Mouse (Mus musculus): ENCODE measurements at regions not wholly inside any gene's neighbourhood (a gene's known extent, or its start where the extent isn't known, plus 50 kb on each side); places are given as distances from the start of the nearest gene placed in this dataset.

DNA sequence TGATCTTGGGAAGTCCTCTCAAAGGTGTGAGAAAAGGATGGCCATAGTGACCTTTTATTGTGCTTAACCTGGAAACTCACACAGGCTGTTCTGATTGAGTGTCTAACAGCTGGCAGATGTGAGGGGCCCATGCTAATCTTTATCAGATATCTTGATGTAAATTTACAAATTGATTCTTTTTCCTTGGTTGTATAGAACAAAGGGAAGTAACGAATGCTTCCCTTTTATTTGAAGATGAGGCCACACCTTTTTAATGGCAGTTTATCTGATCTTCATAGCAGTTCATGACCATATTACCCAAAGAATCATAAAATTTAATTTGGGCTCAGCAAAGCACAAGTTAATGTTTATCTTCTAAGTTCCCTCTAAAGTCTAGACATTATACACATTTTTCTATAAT is 926.7 kb downstream of the Car8 start:
- Histone ChIP-seq H3K4me1 (replicated peaks; ENCODE audit: control insufficient read depth, insufficient read depth, low read length) (no peaks in the 10 kb centered on the region), H3K36me3 (ENCODE audit: control insufficient read depth, insufficient read depth, low read length) (no peaks in the 10 kb centered on the region), H3K9me3 (ENCODE audit: control insufficient read depth, low read length) (no peaks in the 10 kb centered on the region), H3K4me3 (ENCODE audit: low read depth, low read length) (no peak overlapping the region), H3K9ac (ENCODE audit: low read length) (no peak overlapping the region), H3K27ac (ENCODE audit: low read depth, low read length) (no peak overlapping the region), H3K27me3 (ENCODE audit: control insufficient read depth, insufficient read depth, low read length) (no peaks in the 10 kb centered on the region), H3K4me2 (ENCODE audit: low read depth, low read length, severe bottlenecking) (no peak overlapping the region)
- ATAC-seq (replicated peaks; ENCODE audit: low FRiP score), result no peak
- no peak for DNase-seq (ENCODE audit: low spot score)
- WGBS, result 96% methylated on average over 1 of the region's 1 CpGs

DNA sequence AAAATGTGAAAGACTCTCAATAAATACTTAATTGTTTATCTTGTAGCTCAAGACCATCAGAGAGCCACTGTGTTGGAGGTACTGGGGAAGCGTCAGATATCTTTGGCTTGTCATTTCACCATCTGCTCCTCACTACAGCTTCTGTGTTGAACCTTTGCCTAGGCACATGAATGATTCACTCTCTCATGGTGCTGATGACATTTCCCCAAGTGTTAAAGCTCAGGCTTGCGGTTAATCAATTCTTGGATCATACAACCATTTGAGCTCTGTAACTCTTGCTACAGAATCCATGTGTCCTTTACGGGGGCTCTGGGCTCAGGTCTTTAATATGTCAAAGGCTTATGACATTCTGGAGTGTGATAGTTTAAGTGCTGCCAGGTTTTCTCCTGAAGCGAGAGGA is 969.8 kb downstream of the Car8 start:
- no peak overlapping the region for H3K4me3 ChIP-seq (ENCODE audit: low read depth, low read length)
- ATAC-seq (replicated peaks; ENCODE audit: low FRiP score), result no peak
- H3K36me3 ChIP-seq (ENCODE audit: control insufficient read depth, insufficient read depth, low read length), result no peaks in the 10 kb centered on the region
- no peaks in the 10 kb centered on the region for H3K4me1 ChIP-seq (replicated peaks; ENCODE audit: control insufficient read depth, insufficient read depth, low read length)
- no peak overlapping the region for H3K4me2 ChIP-seq (ENCODE audit: low read depth, low read length, severe bottlenecking)
- H3K27me3 ChIP-seq (ENCODE audit: control insufficient read depth, insufficient read depth, low read length), result no peaks in the 10 kb centered on the region
- H3K27ac ChIP-seq (ENCODE audit: low read depth, low read length), result no peak overlapping the region
- no peak overlapping the region for H3K9ac ChIP-seq (ENCODE audit: low read length)
- no peak for DNase-seq (ENCODE audit: low spot score)
- H3K9me3 ChIP-seq (ENCODE audit: control insufficient read depth, low read length), result no peaks in the 10 kb centered on the region
- WGBS, result 88% methylated on average over 4 of the region's 4 CpGs

DNA sequence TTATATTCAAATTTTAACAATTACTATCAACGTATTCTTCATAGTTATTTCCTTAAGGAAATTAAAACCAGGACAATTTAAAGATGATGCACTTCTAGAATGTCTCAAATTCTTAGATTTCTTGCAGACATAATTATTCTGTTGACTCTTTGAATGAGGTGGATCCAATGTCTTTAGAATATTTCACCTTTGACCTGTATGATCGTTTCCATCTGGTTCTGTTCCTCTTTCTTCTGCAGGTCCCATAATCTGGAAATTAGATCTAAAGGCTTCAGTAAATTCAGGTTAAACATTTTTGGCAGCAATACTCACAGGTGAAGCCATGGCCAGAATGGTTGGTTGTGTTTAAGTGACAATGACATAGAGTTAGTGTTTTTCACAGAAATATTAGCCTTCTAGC is 982.4 kb downstream of the Car8 start:
- Histone ChIP-seq H3K4me1 (replicated peaks; ENCODE audit: control insufficient read depth, insufficient read depth, low read length) (no peaks in the 10 kb centered on the region), H3K36me3 (ENCODE audit: control insufficient read depth, insufficient read depth, low read length) (no peaks in the 10 kb centered on the region), H3K9ac (ENCODE audit: low read length) (no peak overlapping the region), H3K4me3 (ENCODE audit: low read depth, low read length) (no peak overlapping the region), H3K4me2 (ENCODE audit: low read depth, low read length, severe bottlenecking) (no peak overlapping the region), H3K9me3 (ENCODE audit: control insufficient read depth, low read length) (no peaks in the 10 kb centered on the region), H3K27me3 (ENCODE audit: control insufficient read depth, insufficient read depth, low read length) (no peaks in the 10 kb centered on the region), H3K27ac (ENCODE audit: low read depth, low read length) (no peak overlapping the region)
- DNase-seq (ENCODE audit: low spot score) (no peak), ATAC-seq (replicated peaks; ENCODE audit: low FRiP score) (no peak)
- WGBS, result 81% methylated on average over 2 of the region's 2 CpGs

DNA sequence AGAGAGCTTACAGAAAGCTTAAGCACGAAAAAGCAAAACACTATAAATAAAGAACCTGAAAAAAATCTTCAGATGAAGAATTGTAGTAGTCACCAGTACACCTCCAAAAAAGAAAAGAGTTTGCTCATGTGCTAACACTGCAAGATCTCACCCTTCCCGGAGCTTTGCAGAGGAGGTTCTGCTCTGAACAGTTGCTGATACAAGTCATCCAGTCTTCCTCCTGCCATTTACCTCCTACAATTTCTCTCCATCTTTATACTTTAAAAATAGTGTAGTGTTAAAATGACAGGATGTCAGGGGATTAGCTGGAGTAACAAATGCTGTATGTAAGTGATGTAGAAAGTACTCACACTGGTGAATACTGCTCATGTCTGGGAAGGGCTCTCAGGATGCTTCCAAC is 985.2 kb downstream of the Car8 start:
- no peak overlapping the region for H3K4me3 ChIP-seq (ENCODE audit: low read depth, low read length)
- no peaks in the 10 kb centered on the region for H3K27me3 ChIP-seq (ENCODE audit: control insufficient read depth, insufficient read depth, low read length)
- H3K36me3 ChIP-seq (ENCODE audit: control insufficient read depth, insufficient read depth, low read length), result no peaks in the 10 kb centered on the region
- no peaks in the 10 kb centered on the region for H3K4me1 ChIP-seq (replicated peaks; ENCODE audit: control insufficient read depth, insufficient read depth, low read length)
- ATAC-seq (replicated peaks; ENCODE audit: low FRiP score) (no peak), DNase-seq (ENCODE audit: low spot score) (no peak)
- H3K4me2 ChIP-seq (ENCODE audit: low read depth, low read length, severe bottlenecking), result no peak overlapping the region
- no peak overlapping the region for H3K27ac ChIP-seq (ENCODE audit: low read depth, low read length)
- no peaks in the 10 kb centered on the region for H3K9me3 ChIP-seq (ENCODE audit: control insufficient read depth, low read length)
- 91% methylated on average over 2 of the region's 2 CpGs for WGBS
- no peak overlapping the region for H3K9ac ChIP-seq (ENCODE audit: low read length)

DNA sequence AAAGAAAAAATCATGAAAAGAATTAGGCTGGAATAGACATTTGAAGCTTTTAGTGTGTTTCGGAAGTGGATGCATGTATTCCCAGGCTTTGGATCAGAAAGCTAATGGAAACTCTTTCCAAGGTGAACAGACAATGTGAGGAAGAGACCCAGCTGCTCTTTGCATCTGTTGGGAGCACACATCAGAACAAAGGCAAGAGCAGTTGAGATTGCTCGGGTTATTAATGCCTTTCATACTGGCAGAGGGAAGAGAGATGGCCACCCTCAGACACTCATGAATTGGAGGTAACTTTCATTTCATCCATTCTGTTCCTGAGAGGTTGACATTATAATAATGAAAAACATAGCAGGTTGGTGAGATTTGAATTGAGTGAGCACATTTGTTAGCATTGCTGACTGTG is 987.2 kb downstream of the Car8 start:
- no peaks in the 10 kb centered on the region for H3K9me3 ChIP-seq (ENCODE audit: control insufficient read depth, low read length)
- H3K4me3 ChIP-seq (ENCODE audit: low read depth, low read length), result no peak overlapping the region
- no peak for DNase-seq (ENCODE audit: low spot score)
- no peak overlapping the region for H3K9ac ChIP-seq (ENCODE audit: low read length)
- 65% methylated on average over 2 of the region's 2 CpGs for WGBS
- H3K27me3 ChIP-seq (ENCODE audit: control insufficient read depth, insufficient read depth, low read length), result no peaks in the 10 kb centered on the region
- no peaks in the 10 kb centered on the region for H3K4me1 ChIP-seq (replicated peaks; ENCODE audit: control insufficient read depth, insufficient read depth, low read length)
- H3K27ac ChIP-seq (ENCODE audit: low read depth, low read length), result no peak overlapping the region
- no peak for ATAC-seq (replicated peaks; ENCODE audit: low FRiP score)
- no peak overlapping the region for H3K4me2 ChIP-seq (ENCODE audit: low read depth, low read length, severe bottlenecking)
- H3K36me3 ChIP-seq (ENCODE audit: control insufficient read depth, insufficient read depth, low read length), result no peaks in the 10 kb centered on the region

DNA sequence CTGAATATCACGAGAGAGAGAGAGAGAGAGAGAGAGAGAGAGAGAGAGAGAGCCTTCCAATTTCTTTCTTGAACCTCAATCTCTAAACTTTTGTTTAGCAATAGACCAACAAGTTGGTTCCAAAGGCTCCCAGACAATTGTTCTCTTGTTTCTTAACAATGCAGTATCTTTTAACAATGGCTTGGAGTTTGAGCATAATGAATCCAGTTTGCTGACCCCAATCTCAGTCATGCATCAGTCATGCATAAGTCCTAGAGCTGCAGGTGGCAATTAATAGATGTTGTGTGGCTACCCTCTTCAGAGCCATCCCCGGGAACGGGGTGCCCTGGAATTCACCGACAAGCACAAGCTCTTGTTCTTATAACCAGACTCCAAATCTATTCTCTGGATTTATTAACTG is 991.0 kb downstream of the Car8 start:
- H3K9ac ChIP-seq (ENCODE audit: low read length), result no peak overlapping the region
- H3K27ac ChIP-seq (ENCODE audit: low read depth, low read length), result no peak overlapping the region
- 58% methylated on average over 4 of the region's 4 CpGs for WGBS
- H3K27me3 ChIP-seq (ENCODE audit: control insufficient read depth, insufficient read depth, low read length), result no peaks in the 10 kb centered on the region
- no peak for ATAC-seq (replicated peaks; ENCODE audit: low FRiP score)
- H3K36me3 ChIP-seq (ENCODE audit: control insufficient read depth, insufficient read depth, low read length), result no peaks in the 10 kb centered on the region
- H3K9me3 ChIP-seq (ENCODE audit: control insufficient read depth, low read length), result no peaks in the 10 kb centered on the region
- H3K4me2 ChIP-seq (ENCODE audit: low read depth, low read length, severe bottlenecking), result no peak overlapping the region
- no peak overlapping the region for H3K4me3 ChIP-seq (ENCODE audit: low read depth, low read length)
- H3K4me1 ChIP-seq (replicated peaks; ENCODE audit: control insufficient read depth, insufficient read depth, low read length), result no peaks in the 10 kb centered on the region
- no peak for DNase-seq (ENCODE audit: low spot score)

DNA sequence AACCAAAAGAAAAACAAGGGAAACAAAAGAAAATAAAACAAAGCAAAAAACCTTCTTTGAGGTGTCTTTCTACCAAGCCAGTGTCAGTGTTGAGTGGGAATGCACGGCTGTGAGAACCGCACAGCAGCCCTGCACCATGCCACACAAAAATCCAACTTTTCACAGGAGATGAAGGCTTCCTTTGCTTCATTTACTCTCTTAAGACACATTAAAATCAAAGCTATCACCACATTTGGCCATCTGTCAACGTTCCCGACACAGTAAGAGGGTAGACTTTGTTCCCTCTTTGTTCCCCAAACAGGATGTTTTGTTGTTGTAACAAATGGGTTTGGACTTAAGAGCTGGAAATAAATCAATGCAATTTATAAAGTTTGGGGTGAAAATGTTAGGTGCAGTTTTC is 991.6 kb downstream of the Car8 start:
- Histone ChIP-seq H3K27me3 (ENCODE audit: control insufficient read depth, insufficient read depth, low read length) (no peaks in the 10 kb centered on the region), H3K4me2 (ENCODE audit: low read depth, low read length, severe bottlenecking) (no peak overlapping the region), H3K4me1 (replicated peaks; ENCODE audit: control insufficient read depth, insufficient read depth, low read length) (no peaks in the 10 kb centered on the region), H3K9ac (ENCODE audit: low read length) (no peak overlapping the region), H3K27ac (ENCODE audit: low read depth, low read length) (no peak overlapping the region), H3K9me3 (ENCODE audit: control insufficient read depth, low read length) (no peaks in the 10 kb centered on the region), H3K4me3 (ENCODE audit: low read depth, low read length) (no peak overlapping the region), H3K36me3 (ENCODE audit: control insufficient read depth, insufficient read depth, low read length) (no peaks in the 10 kb centered on the region)
- 34% methylated on average over 4 of the region's 4 CpGs for WGBS
- DNase-seq (ENCODE audit: low spot score) (no peak), ATAC-seq (replicated peaks; ENCODE audit: low FRiP score) (no peak; the same call in 1 of the 2 replicates)

DNA sequence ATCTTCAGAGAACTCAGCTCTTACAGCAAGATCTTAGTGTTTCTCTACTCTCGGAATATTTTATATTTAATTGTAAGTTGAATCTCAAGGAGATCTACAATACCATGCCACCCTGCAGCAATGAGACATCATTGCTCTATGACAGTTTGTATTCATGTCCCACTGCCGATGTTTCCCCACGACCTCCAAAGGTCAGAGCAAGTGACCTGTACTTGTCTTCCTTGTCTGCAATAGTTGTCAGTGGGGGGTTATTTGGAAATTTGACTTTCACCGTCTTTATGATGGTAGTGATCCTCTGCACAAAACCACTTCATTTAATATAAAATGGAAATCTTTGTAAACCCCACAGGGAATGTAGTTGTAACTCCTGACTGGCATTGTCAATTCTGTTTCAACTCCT is 992.0 kb downstream of the Car8 start:
- Histone ChIP-seq H3K36me3 (ENCODE audit: control insufficient read depth, insufficient read depth, low read length) (no peaks in the 10 kb centered on the region), H3K27me3 (ENCODE audit: control insufficient read depth, insufficient read depth, low read length) (no peaks in the 10 kb centered on the region), H3K4me1 (replicated peaks; ENCODE audit: control insufficient read depth, insufficient read depth, low read length) (no peaks in the 10 kb centered on the region), H3K4me2 (ENCODE audit: low read depth, low read length, severe bottlenecking) (no peak overlapping the region), H3K4me3 (ENCODE audit: low read depth, low read length) (no peak overlapping the region), H3K27ac (ENCODE audit: low read depth, low read length) (no peak overlapping the region), H3K9ac (ENCODE audit: low read length) (no peak overlapping the region), H3K9me3 (ENCODE audit: control insufficient read depth, low read length) (no peaks in the 10 kb centered on the region)
- ATAC-seq (replicated peaks; ENCODE audit: low FRiP score) (no peak), DNase-seq (ENCODE audit: low spot score) (no peak)
- WGBS, result 59% methylated on average over 4 of the region's 4 CpGs

DNA sequence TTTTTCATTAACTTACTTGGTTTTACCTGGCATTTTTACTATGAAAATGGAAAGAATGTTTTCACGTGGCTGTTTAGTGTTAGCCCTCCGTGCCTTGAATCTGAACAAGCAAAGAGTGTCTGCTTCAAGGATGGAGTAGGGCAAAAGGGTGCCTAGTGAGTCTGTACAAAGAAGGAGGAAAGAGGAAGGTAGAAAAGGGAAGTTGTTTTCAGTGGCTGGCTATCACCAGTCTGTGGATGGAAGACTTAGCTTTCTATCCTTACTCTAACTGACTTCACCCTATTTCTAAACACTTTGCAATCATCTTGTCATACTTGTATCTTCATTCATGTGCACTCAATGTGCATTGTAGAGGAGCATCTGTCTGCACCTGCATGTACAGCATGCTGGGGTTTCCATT is 993.2 kb downstream of the Car8 start:
- Histone ChIP-seq H3K4me2 (ENCODE audit: low read depth, low read length, severe bottlenecking) (no peak overlapping the region), H3K27ac (ENCODE audit: low read depth, low read length) (no peak overlapping the region), H3K36me3 (ENCODE audit: control insufficient read depth, insufficient read depth, low read length) (no peaks in the 10 kb centered on the region), H3K4me1 (replicated peaks; ENCODE audit: control insufficient read depth, insufficient read depth, low read length) (no peaks in the 10 kb centered on the region), H3K4me3 (ENCODE audit: low read depth, low read length) (no peak overlapping the region), H3K27me3 (ENCODE audit: control insufficient read depth, insufficient read depth, low read length) (no peaks in the 10 kb centered on the region), H3K9ac (ENCODE audit: low read length) (no peak overlapping the region), H3K9me3 (ENCODE audit: control insufficient read depth, low read length) (no peaks in the 10 kb centered on the region)
- 97% methylated on average over 2 of the region's 2 CpGs for WGBS
- ATAC-seq (replicated peaks; ENCODE audit: low FRiP score), result no peak
- DNase-seq (ENCODE audit: low spot score), result no peak

Data from forebrain, embryonic 11.5 days (tissue).